Mouse (Mus musculus) left cerebral cortex, adult 18-20 months (tissue): ENCODE results near the gene Erich6b. TPM values are rescaled to one million over a fixed set of nuclear protein-coding genes. Genes with fewer than 3 reads are reported as not detected.

Experiments used
- DNase-seq, 2 experiments: peaks; one replicate each; pipeline ENCODE4 v3.0.0; 2021 to 2022; ENCODE audit warnings: low spot score in 2 of 2, mixed read lengths in 1 of 2
- total RNA-seq, 2 experiments: library from RNA; stranded (reverse); gene quantifications; 2 replicates each; pipeline ENCODE4 v1.2.3; 2021

Gene Erich6b
- total RNA-seq, 2 experiments from 2014 or later: not detected

DNA sequence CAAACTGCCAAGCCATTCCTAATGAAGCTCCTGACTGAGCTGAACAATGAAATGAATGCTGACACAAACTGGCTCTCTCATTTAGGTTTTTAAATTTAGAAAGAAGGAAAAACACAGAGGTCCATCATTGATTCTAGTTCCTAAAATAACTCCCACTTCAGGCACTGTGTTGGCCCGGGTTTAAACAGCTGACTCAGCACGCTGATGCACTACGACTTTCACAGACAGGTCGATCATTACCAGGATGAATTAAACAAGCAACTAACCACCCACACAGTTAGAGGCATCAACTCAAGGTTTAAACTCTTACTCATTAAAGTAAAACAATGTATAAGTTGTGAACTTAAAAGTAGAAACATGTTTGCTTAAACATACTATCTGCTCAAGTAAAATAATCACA lies 64.6 kb downstream of the Erich6b start:
- DNase-seq: no peak

DNA sequence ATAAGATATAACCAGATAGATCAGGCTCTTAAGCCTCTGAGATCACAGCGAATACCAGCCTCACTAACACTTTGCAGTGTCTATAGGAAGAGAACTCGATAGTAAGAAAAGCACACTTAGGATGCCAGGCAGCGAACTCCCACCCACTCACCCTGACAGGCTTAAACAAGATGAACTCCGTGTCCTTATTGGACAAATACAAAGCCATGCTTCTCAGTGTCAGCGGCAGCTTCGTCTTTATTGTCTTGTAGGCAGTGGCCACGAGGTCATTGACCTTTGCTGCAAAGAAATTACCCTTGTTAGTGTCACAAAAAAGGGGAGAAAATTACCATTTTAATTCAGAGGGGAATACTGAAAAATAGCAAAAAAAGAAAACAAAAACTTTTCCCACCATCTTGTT lies 65.7 kb downstream of the Erich6b start:
- DNase-seq: no peak

DNA sequence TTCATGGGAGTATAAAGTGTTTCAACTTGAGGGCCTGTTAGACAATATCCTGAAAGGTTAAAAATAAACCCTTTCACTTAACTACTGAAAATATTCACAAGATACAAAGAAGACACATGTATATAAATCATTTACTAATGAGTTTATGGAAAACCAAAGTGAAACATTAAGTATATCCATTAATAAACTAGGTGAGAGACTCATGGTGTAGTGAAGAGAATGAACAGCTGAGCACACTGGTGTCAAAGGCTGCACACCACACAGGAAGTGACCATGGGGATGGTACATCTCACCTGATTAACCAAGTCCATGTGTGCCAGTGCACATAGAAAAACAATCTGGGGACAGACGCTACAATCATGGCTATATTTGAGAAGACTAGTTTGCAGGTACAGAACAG lies 66.9 kb downstream of the Erich6b start:
- no peak for DNase-seq

DNA sequence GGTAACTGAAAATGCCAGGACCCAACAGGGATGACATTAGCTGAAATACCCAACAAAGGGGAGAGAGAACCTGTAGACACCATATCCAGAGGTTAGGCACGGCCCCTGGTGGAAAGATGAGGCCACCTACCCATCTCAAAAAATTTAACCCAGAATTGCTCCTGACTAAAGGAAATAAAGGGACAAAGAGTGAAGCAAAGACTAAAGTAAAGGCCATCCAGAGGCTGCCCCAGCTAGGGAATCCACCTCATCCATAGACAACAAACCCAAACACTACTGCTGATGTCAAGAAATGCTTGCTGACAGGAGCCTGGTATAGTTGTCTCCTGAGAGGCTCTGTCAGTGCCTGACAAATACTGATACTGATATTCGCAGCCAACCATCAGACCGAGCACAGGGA lies 69.7 kb downstream of the Erich6b start:
- no peak for DNase-seq

DNA sequence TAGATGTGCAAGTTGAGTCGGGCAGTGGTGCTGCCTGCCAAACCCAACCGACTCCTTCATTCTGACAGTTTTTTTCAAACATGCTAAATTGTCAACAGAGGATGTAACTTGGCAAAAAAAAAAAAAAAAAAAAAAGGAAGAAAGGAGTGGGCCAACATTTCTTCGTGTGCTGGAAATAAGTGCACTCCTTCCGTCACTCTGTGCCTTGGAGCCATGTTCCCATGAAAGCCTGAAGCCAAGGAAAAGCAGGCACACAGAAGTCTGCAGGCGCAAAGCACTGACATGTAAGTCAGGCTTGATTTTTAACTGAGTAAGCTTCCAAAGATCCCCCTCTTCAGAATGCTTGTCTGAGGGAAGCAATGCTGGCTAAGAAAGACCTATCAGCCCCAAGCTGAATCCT lies 70.6 kb downstream of the Erich6b start:
- DNase-seq: no peak

DNA sequence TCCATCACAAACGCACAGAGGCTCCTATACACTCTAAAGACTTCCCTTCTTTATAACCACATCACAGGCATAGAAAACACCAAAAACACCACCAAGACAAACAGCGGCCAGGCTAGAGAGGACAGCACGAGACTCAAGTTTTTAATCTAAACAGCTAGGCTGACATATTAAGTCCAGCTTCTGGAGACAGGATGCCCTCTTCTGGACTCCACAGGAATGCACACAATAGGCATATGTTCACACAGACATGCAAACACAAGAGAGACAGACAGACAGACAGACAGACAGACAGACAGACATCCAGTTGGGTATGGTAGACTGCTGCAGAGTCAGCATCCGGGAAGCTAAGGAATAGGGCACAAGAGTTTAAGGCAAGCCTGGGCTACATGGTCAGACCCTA lies 71.6 kb downstream of the Erich6b start:
- DNase-seq: no peak

DNA sequence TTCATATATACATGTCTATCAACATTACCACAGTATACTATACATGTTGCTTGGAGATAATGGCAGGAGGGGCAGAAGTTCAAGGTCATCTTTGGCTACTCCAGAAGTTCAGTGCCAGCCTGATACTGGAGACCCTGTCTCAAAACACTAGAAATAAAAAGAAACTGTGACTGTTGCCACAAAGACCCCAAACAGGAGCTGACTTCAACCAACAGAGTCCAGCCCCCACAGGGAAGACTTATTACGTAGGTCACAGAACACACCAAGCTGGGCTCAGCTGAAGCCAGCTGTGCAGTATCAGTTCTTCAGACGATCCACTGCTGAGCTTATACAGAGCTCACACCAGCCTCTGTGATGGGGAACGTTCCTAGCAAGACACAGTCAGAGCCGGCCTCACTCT lies 74.4 kb downstream of the Erich6b start:
- DNase-seq: no peak

Other genes with a start within 250 kb of the Erich6b start
- 1 to 10 TPM; 6.2 to 6.5 TPM for gene Siah3, start 186.3 kb upstream of the Erich6b start, total RNA-seq
- gene Spert, start 49.1 kb upstream of the Erich6b start, total RNA-seq: not detected
- 10 to 100 TPM; 24.3 to 25.5 TPM for gene Cog3, start 112.3 kb downstream of the Erich6b start, total RNA-seq
- 10 to 100 TPM; 13.4 to 14.9 TPM for gene Slc25a30, start 144.8 kb downstream of the Erich6b start, total RNA-seq
- gene Tpt1, start 202.8 kb downstream of the Erich6b start, total RNA-seq: 1,000 to 10,000 TPM in 1 of 2 experiments, 100 to 1,000 TPM in 1; 988 to 1,071 TPM